Mouse (Mus musculus) midbrain, postnatal 0 days (tissue): ENCODE results near the gene Tmem9b. TPM values are rescaled to one million over a fixed set of nuclear protein-coding genes. Genes with fewer than 3 reads are reported as not detected.

ENCODE experiments used
- ATAC-seq: fragments of 200-750 bp; cut with Nextera tagmentation; 2 replicates; pipeline ENCODE4 v1.8.0; 2017; ENCODE audit warnings: moderate number of reproducible peaks, mild to moderate bottlenecking, moderate TSS enrichment, moderate library complexity; ENCODE audit not compliant: low FRiP score
- DNase-seq: peaks from one replicate; pipeline ENCODE4 v3.0.0-alpha.2; 2015; ENCODE audit warnings: low spot score
- H3K27ac ChIP-seq: fragments of 300-500 bp; sonication (generic); 2 replicates; pipeline ENCODE4 v1.5.1; 2014; ENCODE audit warnings: low read depth, mild to moderate bottlenecking, low read length, mixed read lengths
- H3K27me3 ChIP-seq: fragments of 300-500 bp; sonication (generic); 2 replicates; pipeline ENCODE4 v1.6.1; 2014; ENCODE audit warnings: low read length, control low read depth, mixed read lengths; ENCODE audit not compliant: insufficient read depth
- H3K36me3 ChIP-seq: fragments of 300-500 bp; sonication (generic); 2 replicates; pipeline ENCODE4 v1.6.1; 2014; ENCODE audit warnings: low read length, control low read depth, mixed read lengths; ENCODE audit not compliant: insufficient read depth
- H3K4me1 ChIP-seq: fragments of 300-500 bp; sonication (generic); 2 replicates; pipeline ENCODE4 v1.6.1; 2014; ENCODE audit warnings: mild to moderate bottlenecking, control low read depth, antibody characterized with exemption, low read length, mixed read lengths; ENCODE audit not compliant: insufficient read depth
- H3K4me2 ChIP-seq: fragments of 300-500 bp; sonication (generic); 2 replicates; pipeline ENCODE4 v1.6.1; 2014; ENCODE audit warnings: low read depth, mild to moderate bottlenecking, low read length, mixed read lengths; ENCODE audit not compliant: poor library complexity, severe bottlenecking
- H3K4me3 ChIP-seq: fragments of 300-500 bp; sonication (generic); 2 replicates; pipeline ENCODE4 v1.5.1; 2014; ENCODE audit warnings: low read depth, mild to moderate bottlenecking, low read length, moderate library complexity
- H3K9ac ChIP-seq: fragments of 300-500 bp; sonication (generic); replicated peaks from 2 replicates; pipeline ENCODE4 v1.6.1; 2014; ENCODE audit warnings: mild to moderate bottlenecking, low read length, moderate library complexity, mixed read lengths; ENCODE audit not compliant: poor library complexity, severe bottlenecking
- H3K9me3 ChIP-seq: fragments of 300-500 bp; sonication (generic); 2 replicates; pipeline ENCODE4 v1.6.1; 2016; ENCODE audit warnings: low read length, control low read depth
- CTCF ChIP-seq: IDR thresholded peaks from 2 replicates; pipeline ENCODE4 v1.5.1; 2016; ENCODE audit warnings: antibody characterized with exemption, mild to moderate bottlenecking
- WGBS: fragments of 180-500 bp; shearing (Covaris S2); extraction: QIAGEN DNeasy Blood & Tissue Kit; methylation state at CpG from one replicate; pipeline ENCODE4 v1.1.7; 2014; 5-methylcytosine and 5-hydroxymethylcytosine counted together
- polyA plus RNA-seq: library from polyadenylated mRNA; unstranded; fragments of >200 nt; fragmentation: Nextera tagmentation; extraction: Ambion mirVana; gene quantifications from 2 replicates; pipeline ENCODE4 v1.2.1, GENCODE M21; 2015
- total RNA-seq: library from RNA; depleted of rRNA; stranded (reverse); fragments of >200 nt; gene quantifications from 2 replicates; pipeline ENCODE4 v1.2.3, GENCODE M21; 2014

Tmem9b gene
- total and polyA plus RNA-seq, 2 experiments from 2014 or later: 167 to 316 TPM

- Histone ChIP-seq H3K9ac (no peak overlapping the region), H3K27ac (no peak overlapping the region), H3K4me3 (no peak overlapping the region), H3K27me3 (no peaks in the 10 kb centered on the region), H3K36me3 (no peaks in the 10 kb centered on the region), H3K9me3 (no peaks in the 10 kb centered on the region), H3K4me2 (no peak overlapping the region), H3K4me1 (no peaks in the 10 kb centered on the region)
- WGBS: 56% methylated on average over 2 of the region's 2 CpGs
- no peak for DNase-seq
- no peak for TF ChIP-seq CTCF
- ATAC-seq: no peak
These were observed 16.2 kb upstream of the Tmem9b start for GRCm38 (mm10) chr7:109768699-109769383.

- no peaks in the 10 kb centered on the region for H3K36me3 ChIP-seq
- 79% methylated on average over 7 of the region's 7 CpGs for WGBS
These were observed 15.1 kb upstream of the Tmem9b start for GRCm38 (mm10) chr7:109767575-109768350.

GRCm38 (mm10) chr7:109764009-109764408, 11.3 kb upstream of the Tmem9b start:
- ATAC-seq (no peak), DNase-seq (no peak)
- H3K27ac ChIP-seq: no peak overlapping the region
- H3K9me3 ChIP-seq: no peaks in the 10 kb centered on the region
- H3K27me3 ChIP-seq: no peaks in the 10 kb centered on the region
- H3K4me1 ChIP-seq: no peaks in the 10 kb centered on the region
- H3K36me3 ChIP-seq: no peaks in the 10 kb centered on the region
- no peak overlapping the region for H3K4me3 ChIP-seq
- no peak overlapping the region for H3K9ac ChIP-seq
- H3K4me2 ChIP-seq: no peak overlapping the region
- 83% methylated on average over 2 of the region's 2 CpGs for WGBS
- TF ChIP-seq CTCF: no peak

More at GRCm38 (mm10) chr7:109767575-109768350, 15.1 kb upstream of the Tmem9b start:
- H3K4me2 ChIP-seq: no peak overlapping the region
- no peak overlapping the region for H3K4me3 ChIP-seq
- no peak overlapping the region for H3K27ac ChIP-seq
- no peak for DNase-seq
- H3K4me1 ChIP-seq: no peaks in the 10 kb centered on the region
- no peak for TF ChIP-seq CTCF
- H3K9me3 ChIP-seq: no peaks in the 10 kb centered on the region
- ATAC-seq: no peak
- no peak overlapping the region for H3K9ac ChIP-seq
- H3K27me3 ChIP-seq: no peaks in the 10 kb centered on the region

DNA sequence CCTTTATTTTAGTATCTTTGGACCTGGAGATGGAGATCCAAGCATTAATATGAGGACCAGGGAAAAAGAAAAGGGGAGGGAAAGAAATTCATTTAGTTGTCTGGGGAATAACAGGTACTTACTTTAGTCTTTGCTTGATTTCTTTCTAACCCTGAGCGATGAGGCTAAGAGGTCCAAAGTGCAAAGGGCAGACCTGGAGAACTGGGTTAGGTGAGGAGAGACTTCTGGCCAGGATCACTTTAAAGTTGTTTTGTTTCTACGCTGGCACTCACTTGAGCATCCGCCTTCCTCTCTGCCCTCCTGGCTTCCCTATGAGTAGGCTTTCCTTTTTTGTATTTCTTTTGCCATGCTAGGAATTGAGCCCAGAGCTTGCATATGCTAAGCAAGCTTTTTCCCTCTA, 3.6 kb upstream of the Tmem9b start:
- no peak for ATAC-seq
- Histone ChIP-seq H3K4me3 (no peak overlapping the region), H3K36me3 (no peaks in the 10 kb centered on the region), H3K4me2 (no peak overlapping the region), H3K27ac (no peak overlapping the region), H3K9me3 (no peaks in the 10 kb centered on the region), H3K27me3 (no peaks in the 10 kb centered on the region), H3K9ac (no peak overlapping the region), H3K4me1 (peaks cover 3% of the 10 kb centered on the region; the same call in 1 of the 2 replicates)
- 94% methylated on average over 3 of the region's 3 CpGs for WGBS
- TF ChIP-seq CTCF: no peak
- DNase-seq: no peak

DNA sequence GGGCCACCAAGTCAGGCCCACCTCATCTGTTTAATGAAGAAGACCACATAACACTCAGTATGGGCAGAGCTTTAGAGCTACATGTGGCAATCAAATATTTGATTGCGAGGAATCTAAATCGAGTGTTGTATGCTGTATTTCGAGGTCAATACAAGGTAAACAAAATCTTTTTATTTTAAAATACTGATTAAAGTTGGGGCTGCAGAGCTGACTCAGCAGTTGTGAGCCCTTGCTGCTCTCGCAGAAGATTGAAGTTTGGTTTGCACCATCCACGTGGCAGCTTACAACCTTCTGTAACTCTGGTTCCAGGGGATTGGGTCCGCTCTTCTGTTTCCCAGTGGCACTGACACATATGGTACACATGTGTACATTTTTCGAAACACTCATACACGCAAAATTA, 1.4 kb upstream of the Tmem9b start:
- DNase-seq (no peak), ATAC-seq (no peak)
- no peak overlapping the region for H3K27ac ChIP-seq
- 94% methylated on average over 8 of the region's 8 CpGs for WGBS
- no peak for TF ChIP-seq CTCF
- H3K4me1 ChIP-seq: peaks cover 3% of the 10 kb centered on the region; the same call in 1 of the 2 replicates
- no peak overlapping the region for H3K4me2 ChIP-seq
- no peaks in the 10 kb centered on the region for H3K36me3 ChIP-seq
- H3K4me3 ChIP-seq: no peak overlapping the region
- no peaks in the 10 kb centered on the region for H3K27me3 ChIP-seq
- H3K9me3 ChIP-seq: no peaks in the 10 kb centered on the region
- H3K9ac ChIP-seq: no peak overlapping the region

GRCm38 (mm10) chr7:109751427-109752007, 1.2 kb downstream of the Tmem9b start:
- Histone ChIP-seq H3K4me2 (peak overlapping the region; percentile 88), H3K4me1 (peaks cover 3% of the 10 kb centered on the region; the same call in 1 of the 2 replicates), H3K4me3 (peak overlapping the region; percentile 91), H3K27ac (peak overlapping the region; percentile 86), H3K9ac (peak overlapping the region; percentile 96), H3K27me3 (no peaks in the 10 kb centered on the region), H3K9me3 (no peaks in the 10 kb centered on the region), H3K36me3 (peaks cover 9% of the 10 kb centered on the region)
- no peak for TF ChIP-seq CTCF
- DNase-seq (no peak), ATAC-seq (peak; percentile 4)
- WGBS: under 1% methylated on average over 13 of the region's 13 CpGs
